Mouse (Mus musculus) neural tube, embryonic 13.5 days (tissue): ENCODE measurements around the gene Pdcd5. TPM values are rescaled to one million over a fixed set of nuclear protein-coding genes. Genes with fewer than 3 reads are reported as not detected.
A peak's percentile ranks its signal among the peaks of the same experiment; 100 is the strongest.

ENCODE experiments used
- ATAC-seq: fragments of 200-750 bp; cut with Nextera tagmentation; 2 replicates; pipeline ENCODE4 v1.8.0; 2017; ENCODE audit warnings: low read depth, mild to moderate bottlenecking, moderate TSS enrichment, moderate library complexity
- H3K27ac ChIP-seq: fragments of 300-500 bp; sonication (generic); replicated peaks from 2 replicates; pipeline ENCODE4 v1.5.1; 2015; ENCODE audit warnings: moderate library complexity, mild to moderate bottlenecking, inconsistent platforms
- H3K27me3 ChIP-seq: fragments of 300-500 bp; sonication (generic); 2 replicates; pipeline ENCODE4 v1.6.1; 2015; ENCODE audit warnings: mild to moderate bottlenecking, inconsistent platforms
- H3K36me3 ChIP-seq: fragments of 300-500 bp; sonication (generic); 2 replicates; pipeline ENCODE4 v1.6.1; 2015; ENCODE audit warnings: mild to moderate bottlenecking, inconsistent platforms
- H3K4me1 ChIP-seq: fragments of 300-500 bp; sonication (generic); replicated peaks from 2 replicates; pipeline ENCODE4 v1.6.1; 2015; ENCODE audit warnings: inconsistent platforms
- H3K4me2 ChIP-seq: fragments of 300-500 bp; sonication (generic); 2 replicates; pipeline ENCODE4 v1.6.1; 2015; ENCODE audit warnings: inconsistent platforms, mild to moderate bottlenecking, moderate library complexity
- H3K4me3 ChIP-seq: fragments of 300-500 bp; sonication (generic); 2 replicates; pipeline ENCODE4 v1.5.1; 2015; ENCODE audit warnings: mild to moderate bottlenecking, inconsistent platforms
- H3K9ac ChIP-seq: fragments of 300-500 bp; sonication (generic); 2 replicates; pipeline ENCODE4 v1.6.1; 2015; ENCODE audit warnings: moderate library complexity, mild to moderate bottlenecking, inconsistent platforms
- H3K9me3 ChIP-seq: fragments of 300-500 bp; sonication (generic); 2 replicates; pipeline ENCODE4 v1.6.1; 2016; ENCODE audit warnings: inconsistent platforms
- WGBS: fragments of 180-500 bp; shearing (Covaris S2); methylation state at CpG from one replicate; pipeline ENCODE4 v1.1.7; 2015; 5-methylcytosine and 5-hydroxymethylcytosine counted together
- polyA plus RNA-seq: library from polyadenylated mRNA; unstranded; fragments of >200 nt; fragmentation: Nextera tagmentation; extraction: Ambion mirVana; gene quantifications from 2 replicates; pipeline ENCODE4 v1.2.1, GENCODE M21; 2015

Pdcd5 gene
- polyA plus RNA-seq, 1 experiment from 2014 or later, result 280 TPM

DNA sequence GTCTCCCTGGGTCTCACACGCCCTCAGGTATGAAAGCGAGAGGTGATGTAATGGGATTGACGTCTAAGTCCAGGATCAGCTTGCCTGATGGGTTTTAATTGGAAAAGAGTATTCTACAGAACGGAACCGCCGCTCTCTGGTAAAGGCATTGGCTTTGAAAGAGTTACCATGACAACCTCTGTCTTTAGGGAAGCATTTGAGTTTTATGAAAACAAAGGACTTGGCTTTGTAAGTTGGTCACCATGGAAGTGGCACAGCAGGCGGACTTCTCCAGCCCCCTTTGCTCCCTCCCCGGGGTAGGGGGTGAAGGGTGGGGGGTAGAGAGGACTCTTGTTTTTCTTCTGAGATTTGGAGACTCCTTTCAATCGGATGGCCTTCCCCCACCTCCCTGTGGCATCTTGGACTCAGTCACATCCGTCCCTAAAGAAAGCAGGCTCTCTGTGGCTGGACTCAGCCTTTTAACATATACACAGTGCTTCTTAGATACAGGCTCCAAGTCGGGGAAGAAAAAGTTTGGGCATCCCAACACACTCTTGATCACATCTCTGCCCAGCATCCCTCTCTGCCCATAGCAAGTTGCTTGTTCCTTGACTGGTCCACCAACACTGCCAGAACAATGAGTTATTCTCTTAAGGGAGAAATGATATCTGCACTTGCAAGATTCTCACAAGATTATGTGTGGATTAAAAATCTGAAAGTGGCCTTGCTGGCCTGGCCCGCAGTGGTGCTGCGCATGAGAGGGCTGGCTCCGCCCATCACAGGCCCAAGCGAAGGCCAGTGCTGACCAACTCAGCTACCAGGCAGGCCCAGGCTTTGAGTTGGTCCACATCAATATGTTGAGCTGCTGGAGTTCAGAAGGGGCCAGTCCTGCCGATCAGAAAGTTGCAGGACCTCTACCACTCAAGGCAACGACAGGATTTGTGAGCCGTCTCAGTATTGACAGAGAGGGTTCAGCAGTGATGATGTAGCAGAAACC, 21.0 kb upstream of the Pdcd5 start:
- Histone ChIP-seq H3K27ac (peak overlapping the region; percentile 82), H3K36me3 (no peaks in the 10 kb centered on the region), H3K9me3 (no peaks in the 10 kb centered on the region), H3K4me2 (peak overlapping the region; percentile 3; the same call in 1 of the 2 replicates), H3K9ac (no peak overlapping the region), H3K4me1 (peaks cover 26% of the 10 kb centered on the region), H3K4me3 (no peak overlapping the region), H3K27me3 (no peaks in the 10 kb centered on the region)
- peak; percentile 76 for ATAC-seq
- WGBS, result 32% methylated on average over 18 of the region's 18 CpGs

DNA sequence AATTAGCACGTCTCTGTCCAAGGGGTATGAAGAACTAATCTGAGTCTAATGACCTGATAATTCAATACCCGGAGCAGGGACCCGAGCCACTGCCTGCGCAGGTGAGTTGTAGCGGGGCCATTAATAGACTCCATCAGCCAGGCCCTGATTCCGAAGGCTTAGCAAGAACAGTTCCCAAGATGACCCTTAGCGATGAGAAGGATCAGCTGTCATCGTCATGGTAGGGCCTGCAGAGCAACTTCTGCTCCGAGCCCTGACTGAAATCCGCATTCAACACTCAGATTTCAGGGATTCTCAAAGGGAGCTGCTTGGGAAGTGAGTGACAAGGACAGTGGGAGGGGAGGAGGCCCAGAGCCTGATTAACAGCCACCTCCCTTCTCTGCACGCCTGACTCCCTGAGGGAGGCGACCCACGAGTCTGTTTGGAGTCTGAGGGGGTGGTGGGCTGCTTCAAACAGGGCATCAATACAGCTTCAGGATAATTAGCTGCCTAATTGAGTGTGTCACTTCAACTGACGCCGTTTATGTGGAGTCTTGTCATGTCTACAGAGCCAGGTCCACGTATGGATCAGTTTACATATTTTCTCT, 16.6 kb upstream of the Pdcd5 start:
- no peaks in the 10 kb centered on the region for H3K9me3 ChIP-seq
- no peak overlapping the region for H3K4me3 ChIP-seq
- H3K27me3 ChIP-seq, result no peaks in the 10 kb centered on the region
- no peak overlapping the region for H3K27ac ChIP-seq
- WGBS, result 46% methylated on average over 16 of the region's 16 CpGs
- H3K9ac ChIP-seq, result no peak overlapping the region
- peaks cover 21% of the 10 kb centered on the region for H3K4me1 ChIP-seq
- H3K4me2 ChIP-seq, result no peak overlapping the region
- ATAC-seq, result no peak
- no peaks in the 10 kb centered on the region for H3K36me3 ChIP-seq

DNA sequence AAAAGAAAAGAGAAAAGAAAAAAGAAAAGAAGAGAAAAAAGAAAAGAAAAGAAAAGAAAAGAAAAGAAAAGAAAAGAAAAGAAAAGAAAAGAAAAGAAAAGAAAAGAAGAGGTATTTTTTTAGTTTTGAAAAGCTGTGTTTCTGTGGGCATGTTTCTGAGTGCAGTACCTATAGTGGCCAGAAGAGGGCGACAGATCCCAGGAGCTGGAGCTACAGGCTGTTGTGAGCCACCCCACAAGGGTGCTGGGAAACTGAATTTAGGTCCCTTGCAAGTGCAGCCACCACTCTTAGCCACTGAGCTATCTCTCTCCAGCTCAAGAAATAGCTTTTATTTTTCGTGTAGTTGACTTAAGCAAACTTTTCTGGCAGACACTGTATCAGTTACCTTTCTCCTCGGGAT, 11.9 kb upstream of the Pdcd5 start:
- H3K27me3 ChIP-seq, result no peaks in the 10 kb centered on the region
- ATAC-seq, result no peak

DNA sequence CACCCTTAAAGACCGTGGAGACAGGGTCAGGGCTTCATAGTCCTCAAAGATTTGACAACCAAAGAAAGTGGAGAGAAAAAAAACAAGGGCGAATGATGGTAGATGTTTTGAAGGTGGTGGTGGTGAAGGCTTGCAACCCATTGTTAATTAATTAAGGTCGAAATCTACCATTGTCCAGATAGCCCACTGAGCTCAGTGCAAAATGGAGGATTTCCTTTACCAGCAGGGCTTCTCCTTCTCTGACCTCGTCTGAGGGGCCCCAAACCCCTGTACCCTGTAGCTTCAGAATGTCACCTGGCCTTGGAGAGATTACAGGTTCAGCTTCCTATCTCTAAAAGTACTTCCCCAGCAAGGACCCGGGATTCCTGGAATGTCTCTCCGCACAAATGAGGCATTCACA, 10.5 kb upstream of the Pdcd5 start:
- Histone ChIP-seq H3K27me3 (no peaks in the 10 kb centered on the region), H3K36me3 (no peaks in the 10 kb centered on the region), H3K4me3 (no peak overlapping the region), H3K27ac (no peak overlapping the region), H3K4me2 (no peak overlapping the region), H3K4me1 (no peaks in the 10 kb centered on the region), H3K9me3 (no peaks in the 10 kb centered on the region), H3K9ac (no peak overlapping the region)
- 47% methylated on average over 6 of the region's 6 CpGs for WGBS
- ATAC-seq, result no peak

More for the DNA sequence above, 11.9 kb upstream of the Pdcd5 start:
- Histone ChIP-seq H3K4me1 (peaks cover 8% of the 10 kb centered on the region), H3K9ac (no peak overlapping the region), H3K9me3 (no peaks in the 10 kb centered on the region), H3K4me2 (no peak overlapping the region), H3K36me3 (no peaks in the 10 kb centered on the region), H3K4me3 (no peak overlapping the region), H3K27ac (no peak overlapping the region)
- 60% methylated on average over 3 of the region's 3 CpGs for WGBS

DNA sequence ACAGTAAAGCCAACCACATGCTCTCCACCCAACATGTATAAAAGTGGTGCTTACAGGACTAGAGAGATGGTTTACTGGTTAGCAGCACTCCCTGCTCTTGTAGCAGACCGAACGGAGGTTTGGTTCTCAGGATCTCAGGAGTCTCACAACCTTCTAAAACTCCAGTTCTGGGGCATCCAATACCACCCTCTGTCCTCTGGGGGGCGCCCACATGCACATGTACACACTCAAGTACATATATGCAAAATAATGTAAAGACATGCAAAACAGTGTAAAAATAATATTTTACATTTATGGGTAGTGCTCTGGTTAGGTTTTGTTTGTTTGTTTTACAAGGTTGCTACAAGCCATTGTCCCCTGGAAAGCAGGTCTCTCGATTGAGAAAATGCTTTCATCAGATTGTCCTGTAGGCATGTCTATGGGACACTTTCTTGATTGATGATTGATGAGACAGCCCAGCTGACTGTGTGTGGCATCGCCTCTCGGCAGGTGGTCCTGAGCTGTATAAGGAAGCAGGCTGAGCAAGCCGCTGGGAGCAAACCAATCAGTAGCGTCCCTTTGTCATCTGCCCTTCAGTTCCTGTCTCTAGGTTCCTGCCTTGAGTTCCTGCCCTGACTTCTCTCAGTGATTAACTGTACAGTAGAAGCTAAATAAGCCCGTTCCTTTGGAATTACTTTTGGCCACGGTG, 4.4 kb upstream of the Pdcd5 start:
- ATAC-seq, result no peak
- no peak overlapping the region for H3K4me3 ChIP-seq
- 86% methylated on average over 10 of the region's 10 CpGs for WGBS
- H3K4me2 ChIP-seq, result no peak overlapping the region
- 0 out of 2 replicates have a peak, but pooled peaks cover 3% of the 10 kb centered on the region for H3K4me1 ChIP-seq
- no peaks in the 10 kb centered on the region for H3K36me3 ChIP-seq
- no peak overlapping the region for H3K9ac ChIP-seq
- no peaks in the 10 kb centered on the region for H3K27me3 ChIP-seq
- H3K9me3 ChIP-seq, result no peaks in the 10 kb centered on the region
- no peak overlapping the region for H3K27ac ChIP-seq

DNA sequence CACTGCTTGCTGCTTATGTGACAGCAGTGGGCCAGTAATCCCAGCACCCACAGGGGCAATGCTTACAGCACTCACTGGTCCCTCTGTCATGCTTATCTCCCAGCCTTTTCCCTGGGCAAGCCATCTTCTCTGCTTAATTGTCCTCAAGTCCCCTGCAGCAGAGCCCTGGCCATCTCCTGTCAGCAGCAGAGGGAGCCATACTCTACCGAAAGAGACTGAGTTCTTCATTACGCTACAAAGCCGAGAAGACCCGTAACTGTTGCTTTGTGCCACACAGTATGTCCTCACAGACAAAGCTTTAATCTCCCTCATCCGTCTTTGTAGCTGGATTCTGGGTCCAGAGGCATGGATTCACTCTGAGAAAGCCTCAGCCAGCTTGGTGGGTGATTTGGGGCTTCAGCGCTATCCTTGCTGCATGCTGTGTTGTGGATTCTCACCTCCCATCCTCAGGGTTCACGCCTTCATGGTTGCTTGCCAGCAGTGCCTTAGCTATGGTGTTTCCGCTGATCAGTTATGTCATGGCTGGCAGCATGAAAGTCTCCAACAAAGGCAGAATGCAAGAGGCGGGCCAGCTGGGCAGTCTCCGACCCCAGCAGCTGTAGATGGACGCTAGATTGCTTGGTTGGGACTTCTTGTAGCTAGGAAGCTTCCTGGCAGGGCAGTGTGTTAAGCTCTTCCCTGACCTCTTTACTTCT, 3.5 kb upstream of the Pdcd5 start:
- 84% methylated on average over 11 of the region's 11 CpGs for WGBS
- H3K4me2 ChIP-seq, result no peak overlapping the region
- H3K27me3 ChIP-seq, result no peaks in the 10 kb centered on the region
- no peak overlapping the region for H3K4me3 ChIP-seq
- peaks cover 10% of the 10 kb centered on the region for H3K4me1 ChIP-seq
- no peak overlapping the region for H3K9ac ChIP-seq
- H3K9me3 ChIP-seq, result no peaks in the 10 kb centered on the region
- no peak overlapping the region for H3K27ac ChIP-seq
- ATAC-seq, result no peak
- H3K36me3 ChIP-seq, result no peaks in the 10 kb centered on the region; the same call in 1 of the 2 replicates

DNA sequence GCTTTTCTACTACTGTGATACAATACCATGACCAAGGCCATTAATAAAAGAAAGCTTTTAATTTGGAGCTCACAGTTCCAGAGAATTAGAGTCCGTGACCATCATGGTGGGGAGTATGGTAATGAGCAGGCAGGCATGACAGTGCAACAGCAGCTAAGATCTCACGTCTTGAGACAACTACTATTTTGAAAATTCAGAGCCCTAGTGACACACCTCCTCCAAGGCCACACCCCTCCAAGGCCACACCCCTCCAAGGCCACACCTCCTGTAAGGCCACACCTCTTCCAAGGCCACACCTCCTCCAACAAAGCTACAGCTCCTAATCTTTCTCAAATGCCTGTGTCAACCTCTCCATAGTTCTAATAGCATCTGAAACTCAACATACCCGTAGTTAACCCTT, 1.8 kb upstream of the Pdcd5 start:
- H3K27me3 ChIP-seq, result no peaks in the 10 kb centered on the region
- no peak overlapping the region for H3K4me3 ChIP-seq
- H3K9ac ChIP-seq, result no peak overlapping the region
- peaks cover 13% of the 10 kb centered on the region for H3K4me1 ChIP-seq
- peaks cover 17% of the 10 kb centered on the region for H3K36me3 ChIP-seq
- ATAC-seq, result no peak
- no peaks in the 10 kb centered on the region for H3K9me3 ChIP-seq
- H3K27ac ChIP-seq, result no peak overlapping the region
- 40% methylated on average over 3 of the region's 3 CpGs for WGBS
- H3K4me2 ChIP-seq, result no peak overlapping the region

DNA sequence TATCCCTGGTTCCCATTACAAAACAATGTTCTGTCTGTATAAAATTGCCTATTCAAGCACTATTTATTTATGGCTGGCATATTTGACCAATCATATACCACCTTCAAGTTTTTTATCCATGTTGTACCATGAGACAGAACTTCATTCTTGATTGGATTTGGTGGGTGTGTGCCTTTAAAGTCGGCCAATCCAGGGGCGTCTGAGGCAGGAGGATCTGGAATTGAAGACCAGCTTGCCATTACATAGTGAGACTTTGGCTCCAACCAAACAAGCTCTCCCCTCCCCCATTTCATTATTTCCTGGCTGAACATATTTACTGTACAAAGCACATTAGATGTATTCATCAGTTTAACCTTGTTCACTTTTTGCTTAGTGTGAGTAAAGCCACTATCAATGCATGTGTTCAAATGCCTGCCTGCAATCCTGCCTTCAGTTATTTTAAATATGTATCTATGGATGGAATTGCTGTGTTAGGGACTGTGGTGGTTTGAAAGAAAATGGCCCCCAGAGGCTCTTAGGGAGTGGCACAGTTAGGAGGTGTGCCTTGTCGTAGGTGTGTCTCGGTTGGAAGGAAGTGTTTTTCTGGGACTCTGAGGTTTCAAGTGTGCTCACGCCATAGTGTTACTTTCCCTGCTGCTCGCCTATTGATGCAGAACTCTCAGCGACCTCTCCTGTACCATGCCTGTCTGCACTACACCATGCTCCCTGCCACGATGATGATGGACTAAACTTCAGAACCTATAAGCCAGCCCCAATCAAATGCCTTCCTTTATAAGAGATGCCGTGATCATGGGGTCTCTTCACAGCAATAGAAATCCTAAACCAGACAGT, 1.1 kb upstream of the Pdcd5 start:
- no peaks in the 10 kb centered on the region for H3K27me3 ChIP-seq
- no peak overlapping the region for H3K9ac ChIP-seq
- peaks cover 13% of the 10 kb centered on the region for H3K4me1 ChIP-seq
- no peak overlapping the region for H3K4me2 ChIP-seq
- H3K9me3 ChIP-seq, result no peaks in the 10 kb centered on the region
- no peak for ATAC-seq
- no peak overlapping the region for H3K27ac ChIP-seq
- H3K4me3 ChIP-seq, result no peak overlapping the region
- WGBS, result 64% methylated on average over 9 of the region's 9 CpGs
- H3K36me3 ChIP-seq, result peaks cover 23% of the 10 kb centered on the region

DNA sequence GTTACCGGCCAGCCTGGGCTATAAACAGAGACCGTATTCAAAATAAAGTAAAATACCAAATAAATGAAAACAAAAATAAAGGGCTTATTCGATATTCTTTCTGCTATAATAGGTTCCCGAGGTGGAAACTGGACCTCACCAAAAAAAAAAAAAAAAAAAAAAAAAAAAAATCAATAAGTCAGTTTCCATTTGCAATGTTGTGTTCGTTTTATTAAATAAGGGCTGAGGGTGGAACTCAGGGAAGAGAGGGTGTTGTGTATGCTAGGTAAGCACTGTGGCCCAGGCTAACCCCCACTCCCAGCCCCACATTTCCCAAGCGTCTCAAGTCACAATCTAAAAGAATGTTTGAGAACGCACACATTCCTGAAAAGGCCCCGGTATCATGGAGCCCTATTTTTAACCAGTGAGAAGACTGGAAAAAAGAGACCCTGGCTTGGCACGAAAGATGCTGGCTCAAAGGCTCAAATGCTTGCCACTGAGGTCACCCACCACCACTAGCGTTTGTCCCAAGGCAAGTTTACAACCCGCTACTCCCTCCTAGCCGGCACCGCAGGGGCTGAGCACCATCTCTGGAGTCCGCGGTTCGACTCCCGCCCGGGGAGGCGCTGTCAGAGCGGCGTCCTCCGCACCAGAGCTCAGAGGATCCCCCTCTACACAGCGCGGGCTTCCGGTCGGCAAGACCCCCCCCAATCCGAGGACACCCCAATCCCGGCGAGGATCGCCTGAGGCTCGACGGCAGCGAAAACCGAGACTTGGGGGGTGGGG, 822 bp downstream of the Pdcd5 start:
- no peaks in the 10 kb centered on the region for H3K9me3 ChIP-seq

DNA sequence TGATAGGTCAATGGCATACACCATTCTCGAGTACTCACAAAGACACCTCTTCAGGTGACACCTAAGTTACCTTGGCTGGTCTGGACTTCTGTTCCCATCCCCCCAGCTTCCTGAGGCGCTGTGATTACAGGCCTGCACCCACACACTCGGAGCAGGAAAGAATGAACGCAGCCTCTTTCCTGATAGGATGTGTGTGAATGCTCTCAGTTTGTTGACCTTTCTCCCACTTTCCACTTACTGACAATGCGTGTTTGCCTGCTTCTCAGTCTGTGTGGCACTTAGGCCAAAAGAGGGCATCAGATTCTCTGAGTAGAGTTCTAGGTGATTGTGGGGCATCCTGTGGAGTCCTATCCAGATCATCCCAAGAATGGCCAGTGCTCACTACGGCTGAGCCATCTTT, 7.2 kb downstream of the Pdcd5 start:
- Histone ChIP-seq H3K4me1 (no peaks in the 10 kb centered on the region), H3K4me2 (no peak overlapping the region), H3K36me3 (peaks cover 81% of the 10 kb centered on the region), H3K4me3 (no peak overlapping the region), H3K27me3 (no peaks in the 10 kb centered on the region), H3K9ac (no peak overlapping the region), H3K27ac (no peak overlapping the region), H3K9me3 (no peaks in the 10 kb centered on the region)
- ATAC-seq, result no peak
- WGBS, result 88% methylated on average over 6 of the region's 6 CpGs

More for the DNA sequence above, 822 bp downstream of the Pdcd5 start:
- H3K9ac ChIP-seq, result peak overlapping the region; percentile 85
- H3K4me1 ChIP-seq, result peaks cover 13% of the 10 kb centered on the region
- H3K36me3 ChIP-seq, result peaks cover 43% of the 10 kb centered on the region
- H3K4me2 ChIP-seq, result peak overlapping the region; percentile 57
- WGBS, result 9% methylated on average over 34 of the region's 34 CpGs
- peak; percentile 70 for ATAC-seq
- H3K4me3 ChIP-seq, result peak overlapping the region; percentile 61
- no peaks in the 10 kb centered on the region for H3K27me3 ChIP-seq
- peak overlapping the region; percentile 83 for H3K27ac ChIP-seq
